In genomic region chr10:22618842-22619241, GRCm38 (mm10) we compare ENCODE assay signal across 9 mouse cellular contexts. TPM values are rescaled to one million over a fixed set of nuclear protein-coding genes. Genes with fewer than 3 reads are reported as not detected.
DNase-seq lines count a peak whose midpoint lies in the region; ATAC-seq lines count a peak whose summit lies in the region.
"Had no signal": no experiment of that assay in that cellular context is flagged by ENCODE, and none has a peak within 500 bp of the region (broad histone marks: within the 10 kb centered on the region; RNA-seq: fewer than 3 reads in every experiment).

No protein-coding gene starts in this region.

- H3K4me1 ChIP-seq in intestine, embryonic 15.5 days (replicated peaks), result no peaks in the 10 kb centered on the region
- H3K4me1 ChIP-seq: liver, embryonic 13.5 days had no signal

- H3K27me3 ChIP-seq in intestine, embryonic 15.5 days (replicated peaks), result no peaks in the 10 kb centered on the region
- H3K27me3 ChIP-seq: liver, embryonic 13.5 days had no signal

- H3K36me3 ChIP-seq in intestine, embryonic 15.5 days, result no peaks in the 10 kb centered on the region
- H3K36me3 ChIP-seq: liver, embryonic 13.5 days had no signal

- no peak overlapping the region for H3K27ac ChIP-seq in intestine, embryonic 15.5 days
- H3K27ac ChIP-seq: liver, embryonic 13.5 days had no signal

- no peak overlapping the region for H3K4me2 ChIP-seq in intestine, embryonic 15.5 days (replicated peaks)
- H3K4me2 ChIP-seq: liver, embryonic 13.5 days had no signal

- no peak overlapping the region for H3K4me3 ChIP-seq in intestine, embryonic 15.5 days (replicated peaks)
- H3K4me3 ChIP-seq: liver, embryonic 13.5 days had no signal

- 63% methylated on average over 2 of the region's 2 CpGs for WGBS in intestine, embryonic 15.5 days

- intact Hi-C loops in left cerebral cortex, postnatal 10 days (cut with DNase I), result loop anchor here (10.0 kb wide), 1 partner anchor 96 kb away; no protein-coding TSS in a partner anchor

- H3K9me3 ChIP-seq in intestine, embryonic 15.5 days, result no peaks in the 10 kb centered on the region

- no peak overlapping the region for H3K9ac ChIP-seq in intestine, embryonic 15.5 days
- H3K9ac ChIP-seq: liver, embryonic 13.5 days had no signal

- no peak for ATAC-seq in CD4-positive, CD25-positive, alpha-beta regulatory T cell, adult 4 months
- ATAC-seq in intestine, embryonic 15.5 days, result no peak

- peak; percentile 7 for DNase-seq in CD4-positive, CD25-positive, alpha-beta regulatory T cell, adult 2 months (ENCODE audit: low read depth, low spot score)
- peak; percentile 40 to 51 for DNase-seq in left cerebral cortex, adult 18-20 months (ENCODE audit: low spot score in 2 of 2)
- DNase-seq in left cerebral cortex, postnatal 10 days (ENCODE audit: extremely low spot score in 1 of 2, low spot score in 2 of 2), result no peak
- DNase-seq in cerebellum, adult 18-20 months, result peak; percentile 26 to 36
- DNase-seq in kidney, postnatal 36 days, result peak; percentile 24 to 36
- peak; percentile 22 for DNase-seq in skeletal muscle tissue, adult 2 months (ENCODE audit: low read depth, low spot score)
- DNase-seq: liver, embryonic 13.5 days had no signal

RNA-seq across cellular contexts. Expression of gene Slc2a12, which starts 26.0 kb away (rescaled TPM):
- not detected for polyA plus RNA-seq in CD4-positive, CD25-positive, alpha-beta regulatory T cell, adult 4 months (2017; shearing (Covaris generic))
- 1 to 10 TPM; 3.1 to 4.1 TPM for total RNA-seq in left cerebral cortex, adult 18-20 months (2021)
- total RNA-seq in left cerebral cortex, postnatal 10 days (2021), result 1 to 10 TPM; 2.6 to 4.0 TPM
- polyA plus RNA-seq in intestine, embryonic 15.5 days (2015; fragmentation: Nextera tagmentation; extraction: Ambion mirVana), result 0.38 and 0.40 TPM in 2 replicates

Comparison
In these comparisons a context has a peak if more than half of its experiments do, and no peak if none do; other contexts are left out.
1. DNase-seq: peak in CD4-positive, CD25-positive, alpha-beta regulatory T cell, adult 2 months (single experiment), left cerebral cortex, adult 18-20 months (2 of 2), cerebellum, adult 18-20 months (2 of 2), kidney, postnatal 36 days (2 of 2) and skeletal muscle tissue, adult 2 months (single experiment); none in left cerebral cortex, postnatal 10 days (0 of 2).